14 mouse cellular contexts compared by ENCODE assay signal in the genomic region with DNA sequence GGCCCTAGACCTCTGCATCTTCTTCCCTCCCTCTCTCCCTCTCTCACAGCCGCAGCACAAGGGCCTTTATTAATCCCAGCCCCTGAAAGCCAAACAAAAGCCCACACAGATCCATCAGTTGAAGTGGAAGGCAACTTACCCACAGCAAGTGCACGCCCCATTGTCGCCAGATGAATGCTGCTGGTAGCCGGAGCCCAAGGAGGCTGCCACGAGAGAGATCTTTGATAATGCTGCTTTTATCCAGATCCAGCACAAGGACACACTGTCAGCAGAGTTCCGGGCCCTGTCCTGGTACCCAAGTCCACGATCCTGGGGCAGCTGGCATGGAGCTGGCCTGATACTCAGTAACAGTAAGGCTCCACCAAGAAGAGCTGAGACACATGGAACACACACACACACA.
A peak's percentile ranks its signal among the peaks of the same experiment; 100 is the strongest.
DNase-seq lines count a peak whose midpoint lies in the region; ATAC-seq lines count a peak whose summit lies in the region.
"Had no signal": no experiment of that assay in that cellular context is flagged by ENCODE, and none has a peak within 500 bp of the region (broad histone marks: within the 10 kb centered on the region; RNA-seq: fewer than 3 reads in every experiment).

No protein-coding gene starts in this region.

- H3K4me2 ChIP-seq in forebrain, embryonic 11.5 days (ENCODE audit: low read depth, low read length, severe bottlenecking), result no peak overlapping the region
- H3K4me2 ChIP-seq in midbrain, embryonic 12.5 days (replicated peaks), result no peak overlapping the region
- H3K4me2 ChIP-seq: intestine, embryonic 15.5 days; limb, embryonic 13.5 days had no signal

- H3K27ac ChIP-seq in forebrain, embryonic 11.5 days (ENCODE audit: low read depth, low read length), result peak overlapping the region; percentile 34; the same call in 1 of the 2 replicates
- peak overlapping the region; percentile 44 for H3K27ac ChIP-seq in midbrain, embryonic 12.5 days (replicated peaks)
- H3K27ac ChIP-seq: intestine, embryonic 15.5 days; limb, embryonic 13.5 days had no signal

- no peaks in the 10 kb centered on the region for H3K36me3 ChIP-seq in forebrain, embryonic 11.5 days (ENCODE audit: control insufficient read depth, insufficient read depth, low read length)
- peaks cover 4% of the 10 kb centered on the region; the same call in 1 of the 2 replicates for H3K36me3 ChIP-seq in midbrain, embryonic 12.5 days

- no peak overlapping the region for H3K9ac ChIP-seq in forebrain, embryonic 11.5 days (ENCODE audit: low read length)
- no peak overlapping the region for H3K9ac ChIP-seq in midbrain, embryonic 12.5 days (replicated peaks)
- H3K9ac ChIP-seq: intestine, embryonic 15.5 days; limb, embryonic 13.5 days had no signal

- H3K4me3 ChIP-seq in forebrain, embryonic 11.5 days (ENCODE audit: low read depth, low read length), result no peak overlapping the region
- H3K4me3 ChIP-seq in midbrain, embryonic 12.5 days, result no peak overlapping the region
- H3K4me3 ChIP-seq: erythroblast, embryonic 14.5 days; intestine, embryonic 15.5 days; limb, embryonic 13.5 days had no signal

- intact Hi-C loops in left cerebral cortex, postnatal 36 days (cut with DNase I), result no loop called here

- no peaks in the 10 kb centered on the region for H3K27me3 ChIP-seq in forebrain, embryonic 11.5 days (ENCODE audit: control insufficient read depth, insufficient read depth, low read length)
- no peaks in the 10 kb centered on the region for H3K27me3 ChIP-seq in midbrain, embryonic 12.5 days
- H3K27me3 ChIP-seq: intestine, embryonic 15.5 days; limb, embryonic 13.5 days had no signal

- peaks cover 10% of the 10 kb centered on the region for H3K4me1 ChIP-seq in forebrain, embryonic 11.5 days (replicated peaks; ENCODE audit: control insufficient read depth, insufficient read depth, low read length)
- H3K4me1 ChIP-seq in midbrain, embryonic 12.5 days, result peaks cover 19% of the 10 kb centered on the region
- H3K4me1 ChIP-seq: intestine, embryonic 15.5 days had no signal

- peak; percentile 31 to 44 for DNase-seq in left cerebral cortex, adult 9 months (ENCODE audit: low spot score in 2 of 2)
- no peak for DNase-seq in left cerebral cortex, postnatal 36 days (ENCODE audit: low spot score in 2 of 2)
- peak; percentile 67 for DNase-seq in embryo, embryonic 10.5 days (ENCODE audit: low spot score)
- peak; percentile 60 for DNase-seq in forebrain, embryonic 11.5 days (ENCODE audit: low spot score)
- no peak for DNase-seq in adrenal gland, postnatal 10 days
- no peak for DNase-seq in spleen, postnatal 10 days (ENCODE audit: low spot score in 2 of 2)
- DNase-seq: adrenal gland, postnatal 25 days; cerebellum, postnatal 14 days; gastrocnemius, postnatal 36 days; lung, adult 18-20 months had no signal

- WGBS in forebrain, embryonic 11.5 days, result 12% methylated on average over 7 of the region's 7 CpGs
- WGBS in midbrain, embryonic 12.5 days, result 20% methylated on average over 7 of the region's 7 CpGs

- no peaks in the 10 kb centered on the region for H3K9me3 ChIP-seq in forebrain, embryonic 11.5 days (ENCODE audit: control insufficient read depth, low read length)
- no peaks in the 10 kb centered on the region for H3K9me3 ChIP-seq in midbrain, embryonic 12.5 days
- H3K9me3 ChIP-seq: intestine, embryonic 15.5 days had no signal

- ATAC-seq in forebrain, embryonic 11.5 days (replicated peaks; ENCODE audit: low FRiP score), result peak; percentile 64
- peak; percentile 54; the same call in 1 of the 2 replicates for ATAC-seq in midbrain, embryonic 12.5 days (ENCODE audit: low FRiP score, low read depth)
- ATAC-seq: intestine, embryonic 15.5 days had no signal

Comparison
In these comparisons a context has a peak if more than half of its experiments do, and no peak if none do; other contexts are left out.
1. DNase-seq: peak in left cerebral cortex, adult 9 months (2 of 2), embryo, embryonic 10.5 days (single experiment) and forebrain, embryonic 11.5 days (single experiment); none in left cerebral cortex, postnatal 36 days (0 of 2), adrenal gland, postnatal 10 days (single experiment) and spleen, postnatal 10 days (0 of 2).